Mouse (Mus musculus): ENCODE results near the gene Ppp2r3d. TPM values are rescaled to one million over a fixed set of nuclear protein-coding genes. Genes with fewer than 3 reads are reported as not detected.

Ppp2r3d gene
- 46.7 TPM for polyA plus RNA-seq (2015; fragmentation: Illumina TruSeq; extraction: RNeasy Lipid Tissue Mini Kit (QIAGEN cat#74804); ENCODE audit: insufficient read depth, low read depth, low replicate concordance)

GRCm38 (mm10) chr9:124476096-124476902 lies at the start of gene Ppp2r3d:
Gene Ppp2r3d (minus strand): TSS chr9:124476898.

GRCm38 (mm10) chr9:124493693-124494092 lies 17.0 kb upstream of the Ppp2r3d start, which contains the start of gene Gm21836:
Gene Gm21836 (minus strand): TSS chr9:124493793.

Other genes starting within 250 kb of the Ppp2r3d start
- gene 2010315B03Rik, start 164.2 kb downstream of the Ppp2r3d start, polyA plus RNA-seq (2015; fragmentation: Illumina TruSeq; extraction: RNeasy Lipid Tissue Mini Kit (QIAGEN cat#74804); ENCODE audit: insufficient read depth, low read depth, low replicate concordance) = 5.1 TPM
- gene Gm21836, start 16.9 kb upstream of the Ppp2r3d start, polyA plus RNA-seq (2015; fragmentation: Illumina TruSeq; extraction: RNeasy Lipid Tissue Mini Kit (QIAGEN cat#74804); ENCODE audit: insufficient read depth, low read depth, low replicate concordance) = not detected

Data from pancreas, adult 10 weeks (tissue).